Mouse (Mus musculus): ENCODE measurements around the gene Hoxa2.

Gene Hoxa2

GRCm38 (mm10) chr6:52123673-52124072, 41.0 kb downstream of the Hoxa2 start:
- DNase-seq, result no peak

- DNase-seq, result no peak
Observed at GRCm38 (mm10) chr6:52121173-52121572, 43.5 kb downstream of the Hoxa2 start.

- no peak for DNase-seq
Observed at GRCm38 (mm10) chr6:52118903-52119635, 45.6 kb downstream of the Hoxa2 start.

DNA sequence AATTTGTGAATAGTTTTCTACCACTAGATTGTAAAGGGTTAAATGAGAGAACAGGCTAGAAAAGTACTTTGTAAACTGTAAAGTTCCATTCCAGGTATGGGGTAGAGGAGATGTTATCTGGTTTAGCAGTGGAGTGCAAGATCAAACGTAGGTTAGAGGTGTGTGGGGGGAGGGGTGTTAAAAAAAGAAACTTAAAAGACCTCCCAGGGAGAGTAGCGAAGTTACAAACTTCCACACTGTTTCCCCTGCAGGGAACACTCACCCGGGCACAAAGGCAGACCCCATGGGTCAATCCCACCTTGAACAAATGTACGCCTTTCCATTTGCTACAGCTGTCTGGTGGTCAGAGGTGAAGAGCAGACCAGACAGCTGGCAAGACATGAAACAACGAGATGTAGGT, 48.7 kb downstream of the Hoxa2 start:
- DNase-seq, result no peak

Data from cerebellum, postnatal 14 days (tissue).